Mouse (Mus musculus) urinary bladder, postnatal 4 days (tissue): Measurements from ENCODE around the gene Mup5.
"Not testable (repeated sequence)": the region's sequence is repeated elsewhere in the genome, so short reads cannot be mapped to it uniquely, and the experiment has no call there.

Experiments
- DNase-seq, 2 experiments: peaks; one replicate each; pipeline ENCODE4 v3.0.0; 2021 to 2022; ENCODE audit warnings: low spot score in 2 of 2

Gene Mup5

DNA sequence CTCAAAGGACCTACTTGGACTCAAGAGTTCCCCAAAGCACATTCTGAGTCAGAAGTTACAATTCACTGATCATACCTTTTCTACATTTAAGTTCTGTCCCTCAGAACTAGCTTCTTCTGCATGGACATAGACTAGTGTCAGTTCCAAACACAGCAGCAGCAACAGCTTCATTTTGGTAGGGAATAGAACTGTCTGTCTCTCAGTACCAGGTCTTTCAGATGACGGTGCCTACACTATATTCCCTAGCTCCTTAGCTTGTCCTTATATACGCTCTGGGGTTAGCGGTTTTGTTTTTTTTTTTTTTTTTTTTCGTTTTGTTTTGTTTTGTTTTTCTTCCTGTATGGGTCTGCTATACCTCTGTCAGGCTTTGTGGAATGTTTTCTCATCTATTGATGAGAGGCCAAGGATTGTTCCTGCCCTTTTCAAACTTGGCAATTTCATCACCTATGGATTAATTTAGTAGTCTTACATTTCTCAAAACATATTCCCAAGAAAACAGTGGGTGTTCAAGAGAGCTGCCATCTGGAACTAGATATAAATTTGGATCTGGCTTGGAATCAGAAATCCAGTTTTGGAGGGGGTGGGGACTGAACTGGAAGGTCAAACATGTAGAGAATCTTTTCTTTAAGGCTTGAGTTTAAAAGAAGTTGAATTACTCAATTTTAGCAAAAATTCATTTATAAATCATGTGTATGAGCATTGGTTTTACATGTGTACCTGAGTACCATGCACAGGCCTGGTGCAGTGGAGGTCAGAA lies at the start of gene Mup5:
Mup5 (minus strand) TSS at position 282 of the 757 bp plus-strand sequence.
- DNase-seq = no peak

GRCm38 (mm10) chr4:61858160-61858559 lies 23.1 kb upstream of the Mup5 start:
- no peak for DNase-seq

DNA sequence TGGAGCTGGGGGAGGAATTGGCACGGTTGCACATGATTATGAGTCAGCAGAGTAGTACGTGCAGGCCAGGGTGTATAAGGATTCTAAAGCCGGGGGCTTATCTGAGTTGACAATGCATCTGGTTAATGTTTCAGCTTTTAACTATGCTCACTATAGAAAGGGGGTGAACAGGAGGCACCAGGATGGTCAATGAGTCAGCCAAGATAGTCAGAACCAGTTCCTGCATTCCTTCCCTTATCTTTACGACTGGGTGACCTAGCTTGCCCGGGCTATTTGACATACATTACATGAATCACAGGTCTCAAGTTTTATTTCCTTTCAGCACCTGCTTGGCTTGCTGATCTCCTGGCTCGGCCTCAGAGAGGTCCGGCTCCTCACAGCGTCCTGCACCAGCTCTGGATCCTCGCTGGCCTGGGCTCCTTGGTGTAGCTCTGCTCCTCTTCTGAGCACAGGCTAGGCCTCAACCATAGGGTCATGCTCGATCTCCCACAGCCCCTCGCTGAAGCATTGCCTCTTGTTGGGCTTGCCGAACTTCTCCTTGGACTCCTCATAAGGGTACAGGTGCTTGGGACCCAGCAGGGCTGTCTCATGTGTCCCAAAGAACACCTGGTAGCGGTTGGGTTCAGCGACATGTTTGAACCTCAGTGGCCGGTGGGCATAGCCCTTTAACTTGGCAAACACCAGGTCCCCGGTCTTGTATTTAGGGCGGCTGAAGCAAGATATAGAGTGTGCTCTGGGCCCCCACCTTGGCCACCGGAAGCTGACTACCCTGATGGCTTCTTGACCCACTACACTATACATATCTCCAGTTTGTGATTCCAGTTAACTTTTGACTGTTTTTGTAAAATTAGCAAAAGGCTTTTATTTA lies 21.0 kb upstream of the Mup5 start:
- DNase-seq = peak in 1 of 2 experiments; percentile 19

DNA sequence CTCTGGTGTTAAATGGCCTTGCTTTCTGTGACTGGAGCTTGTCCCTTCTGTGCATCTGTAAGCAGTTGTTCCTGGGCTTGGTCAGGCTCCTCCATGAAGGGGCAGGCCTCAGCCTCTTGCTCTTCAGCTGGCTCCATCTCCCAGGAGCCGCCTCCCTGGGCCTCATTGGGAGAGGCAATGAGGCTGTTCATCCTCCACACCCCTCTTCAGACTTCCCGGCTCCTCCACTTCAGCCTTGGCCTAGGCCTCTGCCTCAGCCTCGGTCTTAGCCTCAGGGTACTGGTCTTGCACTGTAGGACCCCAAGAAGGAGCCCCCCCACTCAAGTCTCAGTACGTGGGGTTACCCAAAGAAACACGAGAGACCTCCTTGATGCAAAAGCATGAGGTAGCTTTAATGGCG lies 20.3 kb upstream of the Mup5 start:
- peak in 1 of 2 experiments; percentile 19 for DNase-seq

DNA sequence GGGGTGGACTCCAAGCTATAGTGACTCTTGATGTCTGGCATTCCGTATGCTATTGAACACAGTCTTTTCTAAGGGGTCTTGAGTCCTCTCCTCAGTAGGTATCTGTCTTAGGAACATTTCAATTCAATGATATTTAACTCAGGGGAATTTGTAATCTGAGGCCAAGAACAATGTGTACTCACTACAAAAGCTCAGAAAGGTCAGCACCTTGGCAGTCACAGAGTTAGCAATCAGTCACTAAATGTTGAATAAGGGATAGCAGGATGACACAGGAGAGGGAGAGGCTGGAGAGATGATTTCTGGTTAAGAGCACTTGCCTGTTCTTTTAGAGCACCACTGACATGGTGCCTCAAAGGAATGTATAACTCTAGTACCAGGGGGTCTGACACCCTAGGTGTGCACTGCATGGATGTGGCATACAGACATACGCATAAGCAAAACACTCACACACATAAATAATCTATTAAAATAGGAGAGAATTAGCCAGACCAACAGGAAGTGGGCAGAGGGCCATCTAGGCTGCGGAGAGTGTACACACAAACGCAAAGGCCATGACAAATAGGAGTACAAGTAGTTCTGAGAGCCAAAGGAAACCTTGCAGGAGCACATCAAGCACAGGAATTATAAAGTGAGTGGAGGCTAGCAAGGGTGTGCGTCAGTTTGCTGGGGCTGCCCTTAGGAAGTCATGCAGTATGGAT lies 9.9 kb upstream of the Mup5 start:
- no peak for DNase-seq

DNA sequence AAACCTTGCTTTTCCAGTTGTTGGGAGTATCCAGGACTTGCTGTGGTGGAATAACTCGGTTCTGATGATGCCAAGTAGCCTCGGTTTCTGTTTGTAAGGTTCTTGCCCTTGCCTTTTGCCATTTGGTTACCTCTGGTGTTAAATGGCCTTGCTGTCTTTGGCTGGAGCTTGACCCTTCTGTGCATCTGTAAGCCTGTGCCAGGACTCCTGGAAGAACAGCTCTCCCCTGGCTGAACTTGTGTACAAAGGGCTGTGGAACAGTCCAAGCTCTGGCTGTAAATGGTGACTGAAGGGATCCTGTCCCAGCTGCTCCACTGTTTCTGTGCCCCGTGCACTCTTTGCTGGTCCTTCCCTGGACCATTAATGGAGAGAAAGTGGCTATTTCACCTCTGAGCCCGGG lies 5.8 kb downstream of the Mup5 start:
- DNase-seq = no peak

DNA sequence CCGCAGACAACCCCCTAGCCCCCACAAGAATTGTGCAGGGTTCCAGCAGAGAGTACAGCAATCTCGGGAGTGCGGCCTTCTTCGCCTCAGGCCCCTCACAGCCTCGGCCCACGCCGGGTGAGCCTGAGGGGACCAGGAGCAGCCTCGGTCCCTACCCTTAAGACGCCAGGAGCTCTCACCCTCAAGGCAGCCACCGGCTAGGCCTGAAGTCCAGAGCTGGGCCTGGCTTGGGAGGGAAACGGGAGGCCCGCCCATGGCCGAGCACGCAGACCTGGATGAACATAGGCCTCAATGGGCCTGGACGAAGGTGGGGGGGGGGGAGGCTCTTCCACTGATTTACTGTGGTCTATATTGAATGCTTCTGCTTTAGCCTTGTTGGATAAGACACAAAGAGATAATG lies 11.8 kb downstream of the Mup5 start:
- no peak for DNase-seq

DNA sequence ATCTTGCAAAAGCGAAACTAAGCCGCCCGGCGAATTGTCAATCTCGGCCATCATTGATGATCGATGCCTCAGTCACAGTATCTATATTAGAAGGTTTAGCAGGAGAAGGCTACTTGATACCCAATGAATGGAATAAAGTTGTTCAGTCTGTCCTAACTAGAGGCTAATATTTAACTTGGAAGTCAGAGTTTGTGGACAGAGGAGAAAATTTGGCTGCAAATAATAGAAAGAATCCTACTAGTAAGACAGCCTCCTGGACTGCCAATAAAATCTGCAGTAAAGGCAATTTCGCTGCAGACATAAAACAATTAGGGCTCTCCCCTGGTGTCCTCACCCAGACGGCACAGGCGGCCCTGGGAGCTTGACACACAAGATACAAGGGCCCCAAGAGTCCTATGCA lies 12.5 kb downstream of the Mup5 start:
- DNase-seq = not testable (repeated sequence)

- no peak for DNase-seq
Observed at GRCm38 (mm10) chr4:61815602-61816001, 19.4 kb downstream of the Mup5 start.

DNA sequence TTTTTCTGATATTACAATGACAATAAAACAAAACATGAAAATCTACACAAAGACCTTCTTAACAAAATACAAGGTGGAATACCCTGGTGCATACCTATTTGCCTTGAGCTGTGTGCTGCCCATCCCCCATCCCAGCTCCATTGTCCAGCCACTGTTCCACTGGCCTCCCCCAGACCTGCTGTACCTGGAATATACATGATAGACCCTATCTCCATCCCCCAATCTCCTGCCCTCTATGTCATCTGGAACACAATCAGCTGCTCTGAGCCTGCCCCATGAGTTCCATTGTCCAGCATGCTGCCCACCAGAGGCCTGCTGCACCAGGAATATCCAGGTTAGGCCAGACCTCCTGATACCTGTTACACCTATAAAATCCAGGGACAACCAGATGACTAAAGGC lies 21.6 kb downstream of the Mup5 start:
- no peak for DNase-seq

DNA sequence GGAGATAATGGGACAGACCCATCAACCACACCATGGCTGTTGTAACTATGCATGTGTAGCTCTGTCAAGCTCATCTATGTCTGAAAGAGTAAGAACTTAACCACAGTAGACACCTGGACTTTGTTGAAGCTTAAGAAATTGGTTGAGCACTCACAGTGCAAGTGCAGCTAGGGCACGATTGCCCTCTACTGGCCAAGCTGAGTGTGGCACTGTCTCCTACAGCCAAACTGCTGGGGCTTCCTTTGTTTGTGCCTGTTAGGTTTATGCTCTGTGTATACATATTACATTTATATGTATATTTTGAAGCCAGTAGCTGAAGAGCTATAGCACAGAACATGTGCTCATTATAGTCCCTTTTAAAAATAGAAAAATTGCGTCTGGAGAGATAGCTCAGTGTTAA lies 23.8 kb downstream of the Mup5 start:
- DNase-seq = not testable (repeated sequence)

GRCm38 (mm10) chr4:61808926-61809325 lies 26.1 kb downstream of the Mup5 start:
- DNase-seq = not testable (repeated sequence)

DNA sequence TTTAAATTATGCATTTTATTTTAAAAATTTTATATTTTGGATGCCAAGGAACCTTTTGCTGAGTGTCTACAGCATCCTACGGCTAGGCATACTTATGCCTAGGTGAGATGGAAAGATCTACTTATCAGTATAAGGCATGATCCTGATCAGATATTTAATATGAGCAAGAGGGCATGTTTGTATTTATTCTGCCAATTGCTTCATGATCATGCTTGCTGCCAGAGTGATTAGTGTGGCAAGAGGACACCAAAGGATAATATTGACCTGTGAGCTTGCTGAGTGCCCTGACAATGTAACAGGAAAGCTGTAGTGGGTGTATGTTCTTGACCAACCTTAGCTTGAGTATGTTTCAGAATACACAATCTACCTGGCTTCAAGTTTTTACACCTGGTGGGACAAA lies 45.3 kb downstream of the Mup5 start:
- DNase-seq = not testable (repeated sequence)

DNA sequence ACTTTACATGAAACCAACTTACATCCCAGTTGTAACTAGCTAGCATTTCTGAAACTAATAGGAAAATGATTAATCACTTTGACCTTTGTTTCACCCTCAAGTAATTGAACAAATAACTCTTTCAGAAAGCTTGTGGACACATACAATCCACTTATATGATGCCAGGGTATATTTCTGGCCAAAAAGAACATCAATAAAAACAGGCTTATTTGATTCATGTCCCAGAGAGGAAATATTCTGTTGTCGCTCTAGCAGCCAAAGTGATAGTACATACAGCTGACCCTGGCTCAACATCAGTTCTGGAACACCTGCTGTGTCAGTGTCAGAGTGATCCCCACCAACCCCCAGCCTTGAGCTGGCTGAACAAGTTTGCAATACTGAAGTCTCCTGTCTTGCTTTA lies 50.8 kb downstream of the Mup5 start:
- not testable (repeated sequence) for DNase-seq

DNA sequence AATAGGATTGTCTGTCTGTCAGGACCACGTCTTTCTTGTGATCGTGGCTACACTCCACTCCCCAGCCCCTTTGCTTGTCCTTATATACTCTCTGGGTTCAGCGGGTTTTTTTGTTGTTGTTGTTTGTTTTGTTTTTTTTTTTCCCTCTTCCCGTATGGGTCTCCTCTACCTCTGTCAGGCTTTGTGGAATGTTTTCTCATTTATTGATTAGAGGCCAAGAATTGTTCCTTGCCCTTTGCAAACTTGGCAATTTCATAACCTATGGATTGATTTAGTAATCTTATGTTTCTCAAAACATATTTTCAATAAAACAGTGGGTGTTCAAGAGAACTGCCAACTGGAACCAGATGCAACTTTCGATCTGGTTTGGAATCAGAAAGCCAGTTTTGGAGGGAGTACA lies 52.9 kb downstream of the Mup5 start, which contains the start of gene Mup19:
Mup19 (minus strand) TSS at position 101 of the 400 bp plus-strand sequence.
- not testable (repeated sequence) for DNase-seq
